Mouse (Mus musculus) embryonic stem cell, embryonic (primary cell): ENCODE results near the gene Cdcp1.

Experiments
- CTCF ChIA-PET, 4 experiments: fragments of 300-600 bp in 2 of 4; fragments of 350-600 bp in 2 of 4; sonication (Branson Sonifier 250); formaldehyde crosslinking; loops; one replicate each; lab custom pipeline; 2022; ENCODE audit warnings: inconsistent platforms in 2 of 4; lab: Charles Lee
- POLR2A ChIA-PET, 4 experiments: fragments of 300-600 bp in 2 of 4; fragments of 350-600 bp in 2 of 4; sonication (Branson Sonifier 250); formaldehyde crosslinking; loops; one replicate each; lab custom pipeline; 2022; ENCODE audit warnings: antibody characterized with exemption in 4 of 4, inconsistent platforms in 1 of 4; lab: Charles Lee

Cdcp1 gene

DNA sequence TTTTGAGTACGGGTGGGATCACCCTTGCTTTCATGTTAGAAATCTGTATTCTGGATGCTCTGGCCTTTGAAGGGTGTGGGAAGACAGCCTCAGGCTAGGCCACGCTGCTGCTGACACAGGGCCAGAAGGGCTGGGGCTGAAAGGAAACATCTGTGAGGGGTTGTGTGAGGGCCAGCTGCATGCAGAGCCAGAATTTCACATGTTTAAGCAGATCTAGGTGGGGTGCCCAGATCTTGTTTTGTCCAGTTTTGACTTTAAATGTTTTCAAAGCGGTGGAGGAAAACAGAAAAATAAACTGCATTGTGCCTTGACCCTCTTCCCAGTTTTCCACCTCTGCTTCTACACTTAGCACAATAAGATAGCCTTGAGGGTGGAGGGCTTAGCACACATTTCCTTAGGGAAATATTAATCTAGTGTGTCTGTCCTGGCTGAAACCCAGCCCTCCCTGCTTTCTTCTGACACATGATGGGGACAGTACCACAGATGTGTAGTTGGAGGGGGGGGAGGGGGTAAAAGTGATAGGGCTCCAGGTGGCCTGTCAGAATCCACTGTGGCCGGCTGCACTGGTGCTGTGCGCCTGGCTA is 76.9 kb downstream of the Cdcp1 start:
- ChIA-PET CTCF (no interaction called here), POLR2A (interaction anchor here in 1 of 4 experiments (1.4 to 1.6 kb wide), 2 partner anchors 19 to 26 kb away, joined by 3 to 4 read pairs; partner anchors contain the start of genes Exosc7 and Zdhhc3)

DNA sequence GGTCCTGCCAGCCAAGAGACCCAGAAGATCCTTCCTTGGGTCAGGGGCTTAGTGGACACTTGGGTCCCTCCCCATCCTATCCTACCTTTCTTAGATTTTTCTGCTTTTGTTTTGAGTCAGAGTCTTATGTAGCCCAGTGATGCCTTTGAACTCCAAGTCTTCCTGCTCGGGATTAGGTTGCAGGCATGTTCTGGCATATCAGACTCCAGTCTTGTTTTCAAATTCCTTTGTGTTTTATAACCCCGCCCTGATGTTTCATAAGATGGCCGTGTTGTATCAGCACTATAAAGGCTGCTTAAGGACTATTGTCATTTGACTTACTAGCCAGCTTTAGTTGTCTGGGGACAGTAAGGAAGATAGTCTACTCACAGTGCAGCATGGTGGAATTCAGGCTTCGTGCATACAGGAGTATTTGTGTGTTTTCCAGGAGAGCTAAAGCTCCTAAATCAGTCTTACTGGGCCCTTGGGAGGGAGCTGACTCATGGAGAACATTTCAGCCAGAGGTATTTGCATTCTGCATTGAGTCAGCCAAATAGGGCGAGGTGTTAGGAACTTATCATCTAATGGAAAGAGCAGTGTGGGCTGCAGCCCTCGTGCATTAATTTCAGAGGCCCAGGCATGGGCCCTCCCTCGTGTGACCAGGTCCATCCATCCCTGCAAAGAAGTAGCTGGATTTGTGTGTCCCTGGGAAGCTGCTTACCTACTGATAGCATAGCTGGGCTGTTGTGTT is 78.7 kb downstream of the Cdcp1 start:
- ChIA-PET CTCF (no interaction called here), POLR2A (interaction anchor here in 1 of 4 experiments (1.2 to 1.6 kb wide), 3 partner anchors 17 to 24 kb away, joined by 3 to 4 read pairs (median 3); partner anchors contain the start of genes Exosc7 and Zdhhc3)

DNA sequence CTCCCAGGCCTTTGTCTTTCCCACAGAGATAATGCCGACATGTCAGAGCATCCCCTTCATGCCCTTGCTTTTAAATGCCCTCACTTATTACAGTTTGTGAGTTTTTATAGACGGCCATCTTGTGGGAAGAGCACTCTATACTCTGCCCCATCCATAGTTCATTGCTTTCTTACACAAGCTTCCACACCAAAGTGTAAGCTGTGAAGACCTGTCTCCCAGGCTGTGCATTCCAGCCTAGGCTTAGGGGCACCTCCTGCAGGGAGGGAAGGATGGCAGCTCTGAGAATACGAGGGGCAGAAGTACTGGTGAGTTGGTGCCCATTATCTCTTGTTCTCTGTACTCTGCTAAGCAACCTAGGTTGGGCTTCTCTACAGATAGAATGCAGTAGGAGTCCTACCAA is 82.8 kb downstream of the Cdcp1 start:
- ChIA-PET CTCF (interaction anchor here in 3 of 4 experiments (0.6 to 2.3 kb wide), 3 partner anchors 9 to 10 kb away, joined by 4 to 9 read pairs (median 7); no protein-coding TSS in a partner anchor), POLR2A (interaction anchor here in 2 of 4 experiments (0.5 to 2.9 kb wide), 4 partner anchors 9 to 325 kb away, joined by 3 to 16 read pairs (median 3); partner anchors contain the start of genes Exosc7 (in 1 of the 2) and Zdhhc3 (in 1 of the 2))

DNA sequence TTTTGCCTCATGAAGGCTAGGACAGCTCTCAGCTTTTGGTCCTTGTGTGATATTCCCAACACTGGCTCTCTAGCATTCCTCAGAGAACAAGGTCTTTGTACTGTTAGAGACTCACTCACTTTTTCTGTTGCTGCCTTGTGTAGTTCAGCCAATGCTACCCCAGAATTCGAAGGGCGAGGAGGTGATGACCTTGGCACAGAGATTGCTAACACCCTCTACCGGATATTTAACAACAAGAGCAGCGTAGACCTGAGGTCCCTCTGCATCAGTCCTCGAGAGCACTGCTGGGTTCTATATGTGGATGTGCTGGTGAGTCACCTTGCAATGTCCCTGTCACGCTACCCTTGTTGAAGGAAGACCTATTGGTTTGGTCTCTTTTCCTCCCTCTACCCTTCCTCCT is 88.2 kb downstream of the Cdcp1 start:
- CTCF ChIA-PET, result no interaction called here

DNA sequence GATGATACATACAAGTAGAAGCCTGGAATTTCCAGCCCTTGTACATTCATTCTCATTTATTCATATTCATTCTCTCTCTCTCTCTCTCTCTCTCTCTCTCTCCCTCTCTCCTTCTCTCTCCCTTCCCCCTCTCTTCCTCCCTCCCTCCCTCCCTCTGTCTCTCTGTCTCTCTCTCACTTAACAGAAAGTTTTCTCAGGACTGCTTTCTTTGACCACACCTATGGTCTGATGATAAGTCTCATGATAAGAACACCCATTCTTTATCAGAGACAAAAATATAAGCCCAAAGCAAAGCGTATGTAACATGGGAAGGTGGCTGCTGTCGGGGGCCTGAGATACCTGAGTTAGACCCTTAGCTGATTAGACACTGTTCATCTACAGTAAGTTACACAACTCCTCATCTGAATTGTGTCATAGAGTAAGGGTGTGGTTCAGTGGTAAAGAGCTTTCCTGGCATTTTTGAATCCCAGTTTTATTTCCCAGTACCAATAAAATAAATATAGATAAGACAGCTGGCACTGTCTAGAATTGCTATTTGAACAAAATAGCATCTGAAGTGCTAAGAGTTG is 91.3 kb downstream of the Cdcp1 start:
- ChIA-PET POLR2A (interaction anchor here in 2 of 4 experiments (0.6 to 6.0 kb wide), 4 partner anchors 10 to 80 kb away, joined by 3 to 56 read pairs (median 4); partner anchors contain the start of genes Exosc7 (in 1 of the 2) and Zdhhc3 (in 1 of the 2)), CTCF (interaction anchor here in 2 of 4 experiments (0.7 to 1.7 kb wide), 3 partner anchors 11 to 538 kb away, joined by 3 to 8 read pairs (median 4); partner anchors contain the start of genes Exosc7 (in 1 of the 2) and Zdhhc3 (in 1 of the 2))

More for the DNA sequence above, 88.2 kb downstream of the Cdcp1 start:
- POLR2A ChIA-PET, result interaction anchor here in 2 of 4 experiments (0.8 to 4.0 kb wide), 5 partner anchors 9 to 125 kb away, joined by 3 to 20 read pairs (median 3); partner anchors contain the start of genes Exosc7 (in 2 of the 2) and Zdhhc3 (in 2 of the 2)

DNA sequence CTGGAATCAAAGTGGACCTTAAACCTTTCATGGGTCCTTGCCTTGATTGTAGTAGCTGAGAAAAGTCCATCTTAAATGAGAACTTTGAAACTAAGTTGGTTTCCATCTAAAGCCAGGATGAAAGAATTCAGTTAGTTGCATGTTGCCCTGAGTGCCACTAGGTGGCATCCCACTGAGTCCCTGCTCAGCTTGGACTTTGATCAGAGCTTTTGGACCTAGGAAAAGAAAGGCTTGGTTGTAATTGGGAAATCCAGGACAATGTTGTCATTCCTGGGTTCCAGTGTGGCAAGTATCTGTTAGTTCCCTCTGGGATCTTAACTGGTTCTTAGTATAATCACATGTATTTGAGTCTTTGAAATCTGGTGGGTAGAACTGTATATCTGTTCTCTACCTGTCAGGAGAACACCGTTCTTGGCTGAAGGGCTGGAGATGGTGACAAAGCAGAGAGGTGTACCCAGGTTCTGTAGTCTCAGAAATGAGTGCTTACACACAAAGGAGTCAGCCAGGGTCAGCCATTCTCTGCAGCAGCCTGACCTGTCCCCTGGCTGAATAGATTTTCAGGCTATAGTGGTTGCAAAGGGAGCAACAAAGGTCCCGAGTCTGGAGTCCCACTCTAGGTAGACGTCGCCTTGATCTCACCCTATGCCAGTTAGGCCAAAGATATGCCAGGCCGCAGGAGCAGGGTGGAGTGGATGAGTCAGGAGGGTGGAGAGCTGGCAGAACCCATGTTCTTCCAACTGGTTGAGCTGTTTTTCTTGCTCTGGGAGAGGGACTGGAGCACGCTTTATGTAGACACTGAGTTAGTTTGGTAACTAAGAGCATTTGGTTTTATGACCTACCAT is 92.0 kb downstream of the Cdcp1 start:
- ChIA-PET CTCF (interaction anchor here (0.5 to 1.7 kb wide), 15 partner anchors 9 to 539 kb away, joined by 3 to 9 read pairs (median 3); partner anchors contain the start of genes Exosc7 (in 1 of the 4), Limd1 (in 1 of the 4) and Zdhhc3 (in 1 of the 4)), POLR2A (interaction anchor here in 3 of 4 experiments (0.6 to 6.0 kb wide), 7 partner anchors 9 to 406 kb away, joined by 3 to 56 read pairs (median 3); partner anchors contain the start of genes Exosc7 (in 3 of the 3), Zdhhc3 (in 3 of the 3) and Sacm1l (in 1 of the 3))

DNA sequence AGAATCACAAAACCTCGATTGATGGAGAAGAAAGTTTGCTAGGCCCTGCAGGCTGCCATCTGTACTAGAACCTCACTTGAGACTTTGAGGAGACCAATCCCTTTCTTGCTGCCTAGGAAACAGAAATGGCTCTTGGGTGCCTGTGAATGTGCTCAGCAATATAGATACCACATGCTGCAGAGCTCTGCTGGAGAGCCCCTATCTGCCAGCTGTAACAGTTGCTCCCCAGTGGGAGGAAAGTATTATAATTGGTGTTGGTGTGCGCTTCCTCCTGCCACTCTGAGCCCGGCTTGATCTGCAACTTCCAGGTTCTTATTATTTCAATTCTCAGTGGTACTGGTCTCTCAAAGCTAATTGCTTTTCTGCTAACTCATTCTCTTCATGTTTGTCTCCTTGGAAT is 92.8 kb downstream of the Cdcp1 start:
- CTCF ChIA-PET, result interaction anchor here (0.6 to 1.7 kb wide), 14 partner anchors 8 to 598 kb away, joined by 3 to 9 read pairs (median 4); partner anchors contain the start of genes Exosc7 (in 1 of the 4) and Zdhhc3 (in 1 of the 4)
- POLR2A ChIA-PET, result interaction anchor here in 3 of 4 experiments (0.6 to 6.0 kb wide), 8 partner anchors 8 to 407 kb away, joined by 3 to 56 read pairs (median 3); partner anchors contain the start of genes Exosc7 (in 3 of the 3), Zdhhc3 (in 3 of the 3) and Sacm1l (in 1 of the 3)
